ENCODE assay signal across 12 mouse cellular contexts in the genomic region with DNA sequence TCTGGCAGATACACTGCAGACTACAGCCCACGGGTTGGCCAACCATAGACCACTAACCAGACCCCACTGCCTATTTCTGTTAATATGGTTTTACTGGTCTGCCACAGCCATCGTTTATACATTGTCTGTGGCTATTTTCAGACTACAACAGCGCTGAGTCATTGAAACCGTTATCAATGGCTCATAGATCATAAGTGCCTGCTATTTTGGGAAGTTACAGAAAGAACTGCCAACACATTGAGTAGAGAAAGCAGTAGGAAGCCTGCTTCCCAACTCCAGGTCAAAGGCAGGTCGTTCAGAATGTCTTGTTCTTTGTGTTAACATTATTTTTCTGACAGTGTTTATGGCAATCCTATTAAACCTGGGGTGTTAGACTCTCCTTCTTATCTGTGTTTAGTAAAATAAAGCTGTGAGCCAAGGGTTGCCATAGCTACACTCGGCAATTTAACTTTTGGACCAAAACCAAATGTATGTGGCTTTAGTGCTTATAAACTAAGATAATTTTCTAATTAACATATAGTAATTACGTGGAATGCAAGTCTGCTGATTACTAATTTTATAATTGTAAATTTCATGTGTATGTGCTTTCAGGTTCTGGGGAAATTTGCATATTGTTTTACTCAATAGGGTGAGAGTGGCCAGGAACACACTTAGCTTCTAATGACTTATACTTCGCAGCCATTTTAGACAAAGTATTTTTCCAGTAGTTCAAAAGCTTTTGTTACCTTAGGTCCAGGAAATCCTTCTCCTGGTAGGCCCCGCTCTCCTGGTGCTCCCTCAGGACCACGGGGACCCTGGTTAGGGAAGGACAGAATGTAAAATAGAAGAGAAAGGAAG.
DNase-seq lines count a peak whose midpoint lies in the region; ATAC-seq and TF ChIP-seq lines count a peak whose summit lies in the region.
"Had no signal": no experiment of that assay in that cellular context is flagged by ENCODE, and none has a peak within 500 bp of the region (broad histone marks: within the 10 kb centered on the region; RNA-seq: fewer than 3 reads in every experiment).

No protein-coding gene starts in this region.

- no peaks in the 10 kb centered on the region for H3K36me3 ChIP-seq in midbrain, embryonic 15.5 days (replicated peaks)
- H3K36me3 ChIP-seq: G1E; limb, embryonic 12.5 days had no signal

- no peak overlapping the region for H3K4me3 ChIP-seq in midbrain, embryonic 15.5 days
- H3K4me3 ChIP-seq: limb, embryonic 12.5 days had no signal

- TF ChIP-seq CTCF in brain, embryonic 14.5 days (IDR thresholded peaks at IDR 0.05; ENCODE audit: borderline replicate concordance, extremely low read depth, insufficient read depth, insufficient read length), result no peak

- 76% methylated on average over 10 of the region's 10 CpGs for WGBS in midbrain, embryonic 15.5 days

- no peak overlapping the region for H3K4me2 ChIP-seq in midbrain, embryonic 15.5 days
- H3K4me2 ChIP-seq: limb, embryonic 12.5 days had no signal

- no peak overlapping the region for H3K27ac ChIP-seq in midbrain, embryonic 15.5 days
- H3K27ac ChIP-seq: hindbrain, postnatal 0 days; limb, embryonic 12.5 days had no signal

- H3K4me1 ChIP-seq in midbrain, embryonic 15.5 days, result no peaks in the 10 kb centered on the region
- H3K4me1 ChIP-seq: limb, embryonic 12.5 days had no signal

- no peaks in the 10 kb centered on the region for H3K27me3 ChIP-seq in midbrain, embryonic 15.5 days (replicated peaks)
- H3K27me3 ChIP-seq: limb, embryonic 12.5 days had no signal

- H3K9me3 ChIP-seq in midbrain, embryonic 15.5 days, result no peaks in the 10 kb centered on the region
- H3K9me3 ChIP-seq: G1E had no signal

- TF ChIP-seq POLR2A in brain, embryonic 14.5 days (IDR thresholded peaks at IDR 0.05; ENCODE audit: borderline replicate concordance, extremely low read depth, insufficient read depth, insufficient read length, poor library complexity, severe bottlenecking), result no peak

- peak; percentile 5 for DNase-seq in lung, postnatal 36 days
- DNase-seq in lung, adult 18-20 months, result no peak
- peak; percentile 54 for DNase-seq in brain, embryonic 14.5 days (ENCODE audit: low read depth)
- DNase-seq in heart, adult 9 months (ENCODE audit: low spot score in 2 of 2), result peak; percentile 53 to 64
- no peak for DNase-seq in c-Kit-positive CD71-positive TER-119-positive erythroid progenitor cells, embryonic 14.5 days (ENCODE audit: low spot score)
- DNase-seq in layer of hippocampus, adult 11-12 months (ENCODE audit: low spot score), result no peak
- DNase-seq: kidney, postnatal 4 days; thymus, postnatal 25 days had no signal

- ATAC-seq in midbrain, embryonic 15.5 days (replicated peaks), result 0 out of 2 replicates have a peak, but pooled peaks have one; percentile 56
- ATAC-seq: hindbrain, postnatal 0 days had no signal

- H3K9ac ChIP-seq in midbrain, embryonic 15.5 days, result no peak overlapping the region
- H3K9ac ChIP-seq: limb, embryonic 12.5 days had no signal

Comparison
In these comparisons a context has a peak if more than half of its experiments do, and no peak if none do; other contexts are left out.
1. DNase-seq: peak in lung, postnatal 36 days (single experiment), brain, embryonic 14.5 days (single experiment) and heart, adult 9 months (2 of 2); none in lung, adult 18-20 months (0 of 2), c-Kit-positive CD71-positive TER-119-positive erythroid progenitor cells, embryonic 14.5 days (single experiment) and layer of hippocampus, adult 11-12 months (single experiment).